Mouse (Mus musculus): ENCODE results near the gene Gm10272.

- TF ChIP-seq EP300 (IDR thresholded peaks at IDR 0.05; ENCODE audit: low read depth in 1 of 2, low read length in 2 of 2) (no peak), CTCF (IDR thresholded peaks at IDR 0.05 in 2 of 3, conservative IDR thresholded peaks at IDR 0.05 in 1 of 3; ENCODE audit: control insufficient read depth in 1 of 3, insufficient read depth in 1 of 3, low read depth in 2 of 3, low read length in 3 of 3, poor library complexity in 1 of 3, severe bottlenecking in 1 of 3) (no peak), MAZ (IDR thresholded peaks at IDR 0.05; ENCODE audit: low read depth, low read length) (no peak), JUND (IDR thresholded peaks at IDR 0.05; ENCODE audit: low read depth, low read length) (no peak), CHD1 (IDR thresholded peaks at IDR 0.05; ENCODE audit: low read depth, low read length) (no peak)
These were observed 28.9 kb upstream of the Gm10272 start for GRCm38 (mm10) chr10:77677562-77677961.
